Mouse (Mus musculus): Measurements from ENCODE around the gene Amigo2.

DNA sequence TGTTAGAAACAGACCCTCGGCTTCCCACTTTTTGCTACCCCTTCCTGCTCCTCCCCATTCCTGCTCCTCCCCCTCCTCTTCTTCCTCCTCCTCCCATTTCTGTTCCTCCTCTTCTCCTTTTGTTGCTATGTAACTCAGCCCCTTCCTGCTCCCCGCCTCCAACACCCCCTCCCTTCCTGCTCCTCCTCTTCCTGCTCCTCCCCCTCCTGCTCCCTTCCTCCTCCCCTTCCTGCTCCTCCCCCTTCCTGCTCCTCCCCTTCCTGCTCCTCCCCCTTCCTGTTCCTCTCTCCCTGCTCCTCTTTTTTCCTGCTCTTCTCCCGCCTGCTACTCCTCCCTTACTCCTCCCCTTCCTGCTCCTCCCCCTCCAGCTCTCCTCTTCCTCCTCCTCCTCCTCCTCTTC is 8.7 kb upstream of the Amigo2 start:
- TF ChIP-seq GATA1 (IDR thresholded peaks at IDR 0.05; ENCODE audit: low read length), result no peak
- no peak for TF ChIP-seq TAL1 (IDR thresholded peaks at IDR 0.05; ENCODE audit: low read length)

All from erythroblast, embryonic 14.5 days (primary cell).